Mouse (Mus musculus): ENCODE data around the gene Rad51d.

- TF ChIP-seq CTCF (IDR thresholded peaks at IDR 0.05; ENCODE audit: low read depth) = no peak
- no peak for TF ChIP-seq EP300 (optimal IDR thresholded peaks at IDR 0.05)
These were observed 23.4 kb downstream of the Rad51d start for GRCm38 (mm10) chr11:82866850-82867564.
